Mouse (Mus musculus) brain, embryonic 14.5 days (tissue): ENCODE measurements at regions not wholly inside any gene's neighbourhood (a gene's known extent, or its start where the extent isn't known, plus 50 kb on each side); places are given as distances from the start of the nearest gene placed in this dataset.
A peak's percentile ranks its signal among the peaks of the same experiment; 100 is the strongest.
"Not testable (repeated sequence)": the region's sequence is repeated elsewhere in the genome, so short reads cannot be mapped to it uniquely, and the experiment has no call there.

ENCODE experiments used
- DNase-seq: peaks from one replicate; pipeline ENCODE4 v3.0.0-alpha.2; 2011; ENCODE audit warnings: low read depth
- CTCF ChIP-seq: fragments of 200-500 bp; IDR thresholded peaks from 2 replicates; pipeline ENCODE4 v1.5.1; 2012; ENCODE audit warnings: inconsistent platforms, mild to moderate bottlenecking, moderate library complexity, borderline replicate concordance; ENCODE audit not compliant: insufficient read depth, insufficient read length; ENCODE audit errors: extremely low read depth
- POLR2A ChIP-seq: fragments of 200-500 bp; IDR thresholded peaks from 2 replicates; pipeline ENCODE4 v1.6.1; 2012; ENCODE audit warnings: mild to moderate bottlenecking, inconsistent platforms, borderline replicate concordance; ENCODE audit not compliant: poor library complexity, insufficient read depth, insufficient read length, severe bottlenecking; ENCODE audit errors: extremely low read depth

GRCm38 (mm10) chr15:32749971-32750370 is 505.4 kb downstream of the Sema5a start:
- TF ChIP-seq POLR2A (no peak), CTCF (no peak)

GRCm38 (mm10) chr15:32751991-32752390 is 507.4 kb downstream of the Sema5a start:
- no peak for TF ChIP-seq CTCF
- TF ChIP-seq POLR2A = no peak
- DNase-seq = no peak

More at GRCm38 (mm10) chr15:32749971-32750370, 505.4 kb downstream of the Sema5a start:
- no peak for DNase-seq

- TF ChIP-seq POLR2A (no peak), CTCF (no peak)
- no peak for DNase-seq
These were observed 515.5 kb downstream of the Sema5a start for GRCm38 (mm10) chr15:32760141-32760540.

- peak; percentile 84 for DNase-seq
These were observed 521.5 kb downstream of the Sema5a start for GRCm38 (mm10) chr15:32766011-32766701.

GRCm38 (mm10) chr15:32766746-32767471 is 522.3 kb downstream of the Sema5a start:
- TF ChIP-seq POLR2A (no peak), CTCF (no peak)
- DNase-seq = no peak

More at GRCm38 (mm10) chr15:32766011-32766701, 521.5 kb downstream of the Sema5a start:
- TF ChIP-seq CTCF (peak; percentile 63), POLR2A (no peak)

GRCm38 (mm10) chr15:32778226-32778598 is 533.6 kb downstream of the Sema5a start:
- DNase-seq = not testable (repeated sequence)

- DNase-seq = peak; percentile 89
These were observed 534.1 kb downstream of the Sema5a start for GRCm38 (mm10) chr15:32778599-32779273.

- not testable (repeated sequence) for DNase-seq
These were observed 534.6 kb downstream of the Sema5a start for GRCm38 (mm10) chr15:32779274-32779615.

GRCm38 (mm10) chr15:32781609-32782008 is 537.0 kb downstream of the Sema5a start:
- not testable (repeated sequence) for DNase-seq

GRCm38 (mm10) chr15:32799222-32799621 is 554.6 kb downstream of the Sema5a start:
- no peak for DNase-seq
- TF ChIP-seq CTCF (no peak), POLR2A (no peak)

- TF ChIP-seq POLR2A = no peak
- no peak for TF ChIP-seq CTCF
- DNase-seq = no peak
These were observed 566.4 kb downstream of the Sema5a start for GRCm38 (mm10) chr15:32810849-32811632.

GRCm38 (mm10) chr15:32839966-32840365 is 595.4 kb downstream of the Sema5a start:
- TF ChIP-seq POLR2A = no peak
- TF ChIP-seq CTCF = no peak
- peak; percentile 47 for DNase-seq
